Mouse (Mus musculus): Measurements from ENCODE around the gene Gm8947. TPM values are rescaled to one million over a fixed set of nuclear protein-coding genes. Genes with fewer than 3 reads are reported as not detected.

Gene Gm8947
- polyA plus RNA-seq, 1 experiment: not detected

- H3K27ac ChIP-seq (ENCODE audit: insufficient read depth, low read length): no peak overlapping the region
- H3K36me3 ChIP-seq (ENCODE audit: control insufficient read depth, insufficient read depth, low read length, poor library complexity, severe bottlenecking): no peaks in the 10 kb centered on the region
- TF ChIP-seq POLR2A (IDR thresholded peaks at IDR 0.05; ENCODE audit: insufficient read depth, low read length) (no peak), CTCF (IDR thresholded peaks at IDR 0.05; ENCODE audit: low read depth, low read length) (no peak), EP300 (IDR thresholded peaks at IDR 0.05; ENCODE audit: insufficient read depth, low read depth, low read length) (no peak)
Measured at GRCm38 (mm10) chr1:151214862-151215261, 22.7 kb downstream of the Gm8947 start.

GRCm38 (mm10) chr1:151215985-151216384 is 23.8 kb downstream of the Gm8947 start:
- no peaks in the 10 kb centered on the region for H3K4me1 ChIP-seq (ENCODE audit: control insufficient read depth, insufficient read depth, low read length)
- H3K27ac ChIP-seq (ENCODE audit: insufficient read depth, low read length): no peak overlapping the region
- H3K9ac ChIP-seq (ENCODE audit: low read depth, poor library complexity, severe bottlenecking): no peak overlapping the region
- H3K9me3 ChIP-seq (replicated peaks; ENCODE audit: control insufficient read depth, insufficient read depth, low read length, poor library complexity, severe bottlenecking): no peaks in the 10 kb centered on the region
- H3K4me3 ChIP-seq (ENCODE audit: low read depth, low read length): no peak overlapping the region
- no peaks in the 10 kb centered on the region; the same call in 1 of the 2 replicates for H3K27me3 ChIP-seq (ENCODE audit: control insufficient read depth, insufficient read depth, low read length, poor library complexity, severe bottlenecking)
- H3K36me3 ChIP-seq (ENCODE audit: control insufficient read depth, insufficient read depth, low read length, poor library complexity, severe bottlenecking): no peaks in the 10 kb centered on the region
- no peak for TF ChIP-seq EP300 (IDR thresholded peaks at IDR 0.05; ENCODE audit: insufficient read depth, low read depth, low read length)
- TF ChIP-seq CTCF (IDR thresholded peaks at IDR 0.05; ENCODE audit: low read depth, low read length): no peak
- TF ChIP-seq POLR2A (IDR thresholded peaks at IDR 0.05; ENCODE audit: insufficient read depth, low read length): no peak

More at GRCm38 (mm10) chr1:151214862-151215261, 22.7 kb downstream of the Gm8947 start:
- H3K9me3 ChIP-seq (replicated peaks; ENCODE audit: control insufficient read depth, insufficient read depth, low read length, poor library complexity, severe bottlenecking): no peaks in the 10 kb centered on the region
- H3K9ac ChIP-seq (ENCODE audit: low read depth, poor library complexity, severe bottlenecking): no peak overlapping the region
- no peaks in the 10 kb centered on the region for H3K4me1 ChIP-seq (ENCODE audit: control insufficient read depth, insufficient read depth, low read length)
- H3K4me3 ChIP-seq (ENCODE audit: low read depth, low read length): no peak overlapping the region
- no peaks in the 10 kb centered on the region; the same call in 1 of the 2 replicates for H3K27me3 ChIP-seq (ENCODE audit: control insufficient read depth, insufficient read depth, low read length, poor library complexity, severe bottlenecking)

- Histone ChIP-seq H3K9ac (ENCODE audit: low read depth, poor library complexity, severe bottlenecking) (no peak overlapping the region), H3K9me3 (replicated peaks; ENCODE audit: control insufficient read depth, insufficient read depth, low read length, poor library complexity, severe bottlenecking) (no peaks in the 10 kb centered on the region), H3K27ac (ENCODE audit: insufficient read depth, low read length) (no peak overlapping the region), H3K36me3 (ENCODE audit: control insufficient read depth, insufficient read depth, low read length, poor library complexity, severe bottlenecking) (no peaks in the 10 kb centered on the region), H3K4me1 (ENCODE audit: control insufficient read depth, insufficient read depth, low read length) (no peaks in the 10 kb centered on the region), H3K27me3 (ENCODE audit: control insufficient read depth, insufficient read depth, low read length, poor library complexity, severe bottlenecking) (no peaks in the 10 kb centered on the region; the same call in 1 of the 2 replicates), H3K4me3 (ENCODE audit: low read depth, low read length) (no peak overlapping the region)
- TF ChIP-seq CTCF (IDR thresholded peaks at IDR 0.05; ENCODE audit: low read depth, low read length): no peak
- TF ChIP-seq EP300 (IDR thresholded peaks at IDR 0.05; ENCODE audit: insufficient read depth, low read depth, low read length): no peak
- no peak for TF ChIP-seq POLR2A (IDR thresholded peaks at IDR 0.05; ENCODE audit: insufficient read depth, low read length)
Measured at GRCm38 (mm10) chr1:151216417-151216816, 24.2 kb downstream of the Gm8947 start.

- Histone ChIP-seq H3K9ac (ENCODE audit: low read depth, poor library complexity, severe bottlenecking) (no peak overlapping the region), H3K4me1 (ENCODE audit: control insufficient read depth, insufficient read depth, low read length) (no peaks in the 10 kb centered on the region), H3K27me3 (ENCODE audit: control insufficient read depth, insufficient read depth, low read length, poor library complexity, severe bottlenecking) (no peaks in the 10 kb centered on the region), H3K27ac (ENCODE audit: insufficient read depth, low read length) (no peak overlapping the region), H3K4me3 (ENCODE audit: low read depth, low read length) (no peak overlapping the region), H3K36me3 (ENCODE audit: control insufficient read depth, insufficient read depth, low read length, poor library complexity, severe bottlenecking) (no peaks in the 10 kb centered on the region), H3K9me3 (replicated peaks; ENCODE audit: control insufficient read depth, insufficient read depth, low read length, poor library complexity, severe bottlenecking) (no peaks in the 10 kb centered on the region)
- no peak for TF ChIP-seq CTCF (IDR thresholded peaks at IDR 0.05; ENCODE audit: low read depth, low read length)
- no peak for TF ChIP-seq EP300 (IDR thresholded peaks at IDR 0.05; ENCODE audit: insufficient read depth, low read depth, low read length)
- TF ChIP-seq POLR2A (IDR thresholded peaks at IDR 0.05; ENCODE audit: insufficient read depth, low read length): no peak
Measured at GRCm38 (mm10) chr1:151219045-151219444, 26.9 kb downstream of the Gm8947 start.

- no peak overlapping the region for H3K4me3 ChIP-seq (ENCODE audit: low read depth, low read length)
- no peaks in the 10 kb centered on the region for H3K27me3 ChIP-seq (ENCODE audit: control insufficient read depth, insufficient read depth, low read length, poor library complexity, severe bottlenecking)
- TF ChIP-seq EP300 (IDR thresholded peaks at IDR 0.05; ENCODE audit: insufficient read depth, low read depth, low read length): no peak
- no peak for TF ChIP-seq CTCF (IDR thresholded peaks at IDR 0.05; ENCODE audit: low read depth, low read length)
- no peak for TF ChIP-seq POLR2A (IDR thresholded peaks at IDR 0.05; ENCODE audit: insufficient read depth, low read length)
- no peaks in the 10 kb centered on the region for H3K9me3 ChIP-seq (replicated peaks; ENCODE audit: control insufficient read depth, insufficient read depth, low read length, poor library complexity, severe bottlenecking)
- H3K4me1 ChIP-seq (ENCODE audit: control insufficient read depth, insufficient read depth, low read length): no peaks in the 10 kb centered on the region
- H3K9ac ChIP-seq (ENCODE audit: low read depth, poor library complexity, severe bottlenecking): no peak overlapping the region
- H3K27ac ChIP-seq (ENCODE audit: insufficient read depth, low read length): no peak overlapping the region
- no peaks in the 10 kb centered on the region for H3K36me3 ChIP-seq (ENCODE audit: control insufficient read depth, insufficient read depth, low read length, poor library complexity, severe bottlenecking)
Measured at GRCm38 (mm10) chr1:151220098-151220497, 27.9 kb downstream of the Gm8947 start.

- no peaks in the 10 kb centered on the region for H3K9me3 ChIP-seq (replicated peaks; ENCODE audit: control insufficient read depth, insufficient read depth, low read length, poor library complexity, severe bottlenecking)
- H3K9ac ChIP-seq (ENCODE audit: low read depth, poor library complexity, severe bottlenecking): no peak overlapping the region
- H3K27ac ChIP-seq (ENCODE audit: insufficient read depth, low read length): no peak overlapping the region
- no peaks in the 10 kb centered on the region for H3K4me1 ChIP-seq (ENCODE audit: control insufficient read depth, insufficient read depth, low read length)
- no peak overlapping the region for H3K4me3 ChIP-seq (ENCODE audit: low read depth, low read length)
- TF ChIP-seq EP300 (IDR thresholded peaks at IDR 0.05; ENCODE audit: insufficient read depth, low read depth, low read length) (no peak), CTCF (IDR thresholded peaks at IDR 0.05; ENCODE audit: low read depth, low read length) (no peak), POLR2A (IDR thresholded peaks at IDR 0.05; ENCODE audit: insufficient read depth, low read length) (no peak)
- no peaks in the 10 kb centered on the region for H3K27me3 ChIP-seq (ENCODE audit: control insufficient read depth, insufficient read depth, low read length, poor library complexity, severe bottlenecking)
- H3K36me3 ChIP-seq (ENCODE audit: control insufficient read depth, insufficient read depth, low read length, poor library complexity, severe bottlenecking): no peaks in the 10 kb centered on the region
Measured at GRCm38 (mm10) chr1:151222561-151223267, 30.5 kb downstream of the Gm8947 start.

Measured in ES-Bruce4 (cell line).